32 mouse cellular contexts compared by ENCODE assay signal in genomic region chr14:121896126-121897090, GRCm38 (mm10). TPM values are rescaled to one million over a fixed set of nuclear protein-coding genes. Genes with fewer than 3 reads are reported as not detected.
DNase-seq lines count a peak whose midpoint lies in the region; ATAC-seq and TF ChIP-seq lines count a peak whose summit lies in the region.
"Had no signal": no experiment of that assay in that cellular context is flagged by ENCODE, and none has a peak within 500 bp of the region (broad histone marks: within the 10 kb centered on the region; RNA-seq: fewer than 3 reads in every experiment).

No protein-coding gene starts in this region.

- TF ChIP-seq CTCF in gastrocnemius, adult 2 months (IDR thresholded peaks at IDR 0.05), result no peak

- H3K4me1 ChIP-seq in kidney, embryonic 16.5 days (ENCODE audit: insufficient read depth, low read length), result peaks cover 7% of the 10 kb centered on the region
- H3K4me1 ChIP-seq in intestine, embryonic 15.5 days (replicated peaks), result peaks cover 10% of the 10 kb centered on the region; the same call in 1 of the 2 replicates
- H3K4me1 ChIP-seq in liver, embryonic 12.5 days, result peaks cover 31% of the 10 kb centered on the region; the same call in 1 of the 2 replicates
- H3K4me1 ChIP-seq: forebrain, embryonic 12.5 days; hindbrain, embryonic 12.5 days; lung, embryonic 15.5 days; midbrain, embryonic 12.5 days had no signal

- intact Hi-C loops in gastrocnemius, adult 2 months (cut with DNase I), result no loop called here

- H3K4me3 ChIP-seq in gastrocnemius, adult 2 months, result no peak overlapping the region
- H3K4me3 ChIP-seq in kidney, embryonic 16.5 days (ENCODE audit: low read length), result no peak overlapping the region
- H3K4me3 ChIP-seq in intestine, embryonic 15.5 days (replicated peaks), result no peak overlapping the region
- no peak overlapping the region for H3K4me3 ChIP-seq in liver, embryonic 12.5 days
- H3K4me3 ChIP-seq: embryonic facial prominence, embryonic 13.5 days; erythroblast, embryonic 14.5 days; forebrain, embryonic 12.5 days; hindbrain, embryonic 12.5 days; limb, embryonic 10.5 days; limb, embryonic 15.5 days; liver, embryonic 15.5 days; lung, embryonic 15.5 days; midbrain, embryonic 12.5 days; neural tube, embryonic 13.5 days had no signal

- H3K4me2 ChIP-seq in kidney, embryonic 16.5 days (replicated peaks; ENCODE audit: low read depth, low read length), result no peak overlapping the region
- no peak overlapping the region for H3K4me2 ChIP-seq in intestine, embryonic 15.5 days (replicated peaks)
- no peak overlapping the region for H3K4me2 ChIP-seq in liver, embryonic 12.5 days
- H3K4me2 ChIP-seq: embryonic facial prominence, embryonic 13.5 days; forebrain, embryonic 12.5 days; heart, embryonic 11.5 days; hindbrain, embryonic 12.5 days; limb, embryonic 15.5 days; liver, embryonic 15.5 days; lung, embryonic 15.5 days; midbrain, embryonic 12.5 days; neural tube, embryonic 13.5 days had no signal

- DNase-seq in gastrocnemius, adult 2 months, result no peak
- no peak for DNase-seq in gastrocnemius, postnatal 25 days
- DNase-seq in kidney, adult 9 months, result peak; percentile 83
- peak; percentile 55 to 68 for DNase-seq in kidney, postnatal 25 days
- no peak for DNase-seq in adrenal gland, postnatal 14 days
- DNase-seq: adrenal gland, postnatal 10 days; cerebellum, adult 11-12 months; cerebellum, adult 9-11 months; embryo, embryonic 11 days; forebrain, postnatal 0 days; gastrocnemius, postnatal 36 days; heart, adult 18-20 months; heart, postnatal 36 days; layer of hippocampus, postnatal 36 days; lung, postnatal 36 days; right cerebral cortex, postnatal 4 days had no signal

- no peak for ATAC-seq in kidney, embryonic 16.5 days (ENCODE audit: low FRiP score, low TSS enrichment)
- peak; percentile 50; the same call in 1 of the 2 replicates for ATAC-seq in intestine, embryonic 15.5 days
- ATAC-seq in liver, embryonic 12.5 days, result no peak
- ATAC-seq: forebrain, postnatal 0 days; hindbrain, postnatal 0 days; Patski had no signal

- H3K9me3 ChIP-seq in kidney, embryonic 16.5 days (ENCODE audit: low read length), result no peaks in the 10 kb centered on the region
- no peaks in the 10 kb centered on the region for H3K9me3 ChIP-seq in intestine, embryonic 15.5 days
- no peaks in the 10 kb centered on the region for H3K9me3 ChIP-seq in liver, embryonic 12.5 days (replicated peaks)
- H3K9me3 ChIP-seq: embryonic facial prominence, embryonic 13.5 days; forebrain, embryonic 12.5 days; hindbrain, embryonic 12.5 days; limb, embryonic 10.5 days; limb, embryonic 15.5 days; liver, embryonic 15.5 days; lung, embryonic 15.5 days; midbrain, embryonic 12.5 days; neural tube, embryonic 13.5 days had no signal

- H3K9ac ChIP-seq in kidney, embryonic 16.5 days (replicated peaks; ENCODE audit: low read length), result no peak overlapping the region
- no peak overlapping the region for H3K9ac ChIP-seq in intestine, embryonic 15.5 days
- H3K9ac ChIP-seq in liver, embryonic 12.5 days, result no peak overlapping the region
- H3K9ac ChIP-seq: embryonic facial prominence, embryonic 13.5 days; forebrain, postnatal 0 days; hindbrain, embryonic 12.5 days; limb, embryonic 15.5 days; liver, embryonic 15.5 days; lung, embryonic 15.5 days; midbrain, embryonic 12.5 days; neural tube, embryonic 13.5 days had no signal

- H3K27ac ChIP-seq in gastrocnemius, adult 2 months, result peak overlapping the region; percentile 61
- no peak overlapping the region for H3K27ac ChIP-seq in kidney, embryonic 16.5 days (ENCODE audit: low read length)
- H3K27ac ChIP-seq in intestine, embryonic 15.5 days, result no peak overlapping the region
- no peak overlapping the region for H3K27ac ChIP-seq in liver, embryonic 12.5 days
- H3K27ac ChIP-seq: embryonic facial prominence, embryonic 13.5 days; forebrain, embryonic 12.5 days; hindbrain, embryonic 12.5 days; hindbrain, postnatal 0 days; limb, embryonic 10.5 days; liver, embryonic 15.5 days; lung, embryonic 15.5 days; midbrain, embryonic 12.5 days; neural tube, embryonic 13.5 days had no signal

- H3K36me3 ChIP-seq in kidney, embryonic 16.5 days (ENCODE audit: insufficient read depth, low read length), result no peaks in the 10 kb centered on the region
- H3K36me3 ChIP-seq in intestine, embryonic 15.5 days, result no peaks in the 10 kb centered on the region
- peaks cover 4% of the 10 kb centered on the region; the same call in 1 of the 2 replicates for H3K36me3 ChIP-seq in liver, embryonic 12.5 days
- H3K36me3 ChIP-seq: forebrain, embryonic 12.5 days; hindbrain, embryonic 12.5 days; limb, embryonic 15.5 days; liver, embryonic 15.5 days; lung, embryonic 15.5 days; midbrain, embryonic 12.5 days; neural tube, embryonic 13.5 days had no signal

- H3K27me3 ChIP-seq in kidney, embryonic 16.5 days (ENCODE audit: insufficient read depth, low read length), result no peaks in the 10 kb centered on the region
- H3K27me3 ChIP-seq in intestine, embryonic 15.5 days (replicated peaks), result no peaks in the 10 kb centered on the region
- no peaks in the 10 kb centered on the region for H3K27me3 ChIP-seq in liver, embryonic 12.5 days (replicated peaks)
- H3K27me3 ChIP-seq: embryonic facial prominence, embryonic 13.5 days; forebrain, embryonic 12.5 days; hindbrain, embryonic 12.5 days; limb, embryonic 15.5 days; liver, embryonic 15.5 days; lung, embryonic 15.5 days; midbrain, embryonic 12.5 days; neural tube, embryonic 13.5 days; Patski had no signal

- WGBS in kidney, embryonic 16.5 days, result 57% methylated on average over 6 of the region's 6 CpGs
- 52% methylated on average over 6 of the region's 6 CpGs for WGBS in intestine, embryonic 15.5 days
- 69% methylated on average over 6 of the region's 6 CpGs for WGBS in liver, embryonic 12.5 days (ENCODE audit: insufficient replicate concordance)

RNA-seq across cellular contexts. Expression of gene Ubac2, which starts 18.0 kb away (rescaled TPM):
- total RNA-seq in gastrocnemius, adult 2 months (2021), result 10 to 100 TPM; 31.5 to 35.8 TPM
- 10 to 100 TPM; 22.9 to 24.4 TPM for total RNA-seq in gastrocnemius, postnatal 25 days (2021)
- polyA plus RNA-seq in kidney, embryonic 16.5 days (2015; fragmentation: Nextera tagmentation; extraction: Ambion mirVana), result 77.5 and 79.1 TPM in 2 replicates
- polyA plus RNA-seq in intestine, embryonic 15.5 days (2015; fragmentation: Nextera tagmentation; extraction: Ambion mirVana), result 59.3 and 61.1 TPM in 2 replicates
- total RNA-seq in adrenal gland, postnatal 14 days (2021), result 30.3 and 34.4 TPM in 2 replicates
- polyA plus RNA-seq in liver, embryonic 12.5 days (2016; fragmentation: Nextera tagmentation; extraction: Ambion mirVana), result 25.5 and 29.2 TPM in 2 replicates

RNA-seq across cellular contexts. Expression of gene Gpr18, which starts 19.2 kb away (rescaled TPM):
- not detected for total RNA-seq in gastrocnemius, adult 2 months (2021)
- total RNA-seq in gastrocnemius, postnatal 25 days (2021), result not detected
- polyA plus RNA-seq in kidney, embryonic 16.5 days (2015; fragmentation: Nextera tagmentation; extraction: Ambion mirVana), result not detected in 2 replicates
- 0.29 and 0.34 TPM in 2 replicates for polyA plus RNA-seq in intestine, embryonic 15.5 days (2015; fragmentation: Nextera tagmentation; extraction: Ambion mirVana)
- 0.67 and 5.2 TPM in 2 replicates for total RNA-seq in adrenal gland, postnatal 14 days (2021)
- polyA plus RNA-seq in liver, embryonic 12.5 days (2016; fragmentation: Nextera tagmentation; extraction: Ambion mirVana), result 0.08 TPM in 1 of 2 replicates, not detected in the other
- total RNA-seq: forebrain, postnatal 0 days; gastrocnemius, postnatal 36 days; hindbrain, postnatal 0 days; layer of hippocampus, postnatal 36 days had no signal
- polyA plus RNA-seq: erythroblast, embryonic 14.5 days; forebrain, postnatal 0 days; hindbrain, embryonic 12.5 days; hindbrain, postnatal 0 days had no signal

Comparison
In these comparisons a context has a peak if more than half of its experiments do, and no peak if none do; other contexts are left out.
1. DNase-seq: peak in kidney, adult 9 months (single experiment) and kidney, postnatal 25 days (2 of 2); none in gastrocnemius, adult 2 months (single experiment), gastrocnemius, postnatal 25 days (single experiment) and adrenal gland, postnatal 14 days (single experiment).